Mouse (Mus musculus) 3T3-L1 (cell line): ENCODE measurements around the gene Cox4i1.

ENCODE experiments used
- DNase-seq: peaks from one replicate; pipeline ENCODE4 v3.0.0-alpha.2; 2015; ENCODE audit warnings: low read depth, low spot score

Cox4i1 gene

GRCm38 (mm10) chr8:120664566-120664965, 3.5 kb upstream of the Cox4i1 start:
- DNase-seq = no peak

GRCm38 (mm10) chr8:120665726-120666455, 2.1 kb upstream of the Cox4i1 start:
- peak; percentile 63 for DNase-seq

- DNase-seq = no peak
Observed at GRCm38 (mm10) chr8:120666807-120667470, 1.1 kb upstream of the Cox4i1 start.

- no peak for DNase-seq
Observed at GRCm38 (mm10) chr8:120668374-120668905, 418 bp downstream of the Cox4i1 start, which contains the start of gene Emc8. Emc8 (minus strand) TSS chr8:120668573.

GRCm38 (mm10) chr8:120671775-120672174, 3.8 kb downstream of the Cox4i1 start:
- DNase-seq = no peak

GRCm38 (mm10) chr8:120672626-120673229, 4.7 kb downstream of the Cox4i1 start:
- DNase-seq = no peak

- DNase-seq = no peak
Observed at GRCm38 (mm10) chr8:120673298-120673697, 5.3 kb downstream of the Cox4i1 start.

GRCm38 (mm10) chr8:120675718-120676117, 7.7 kb downstream of the Cox4i1 start:
- DNase-seq = peak; percentile 6

GRCm38 (mm10) chr8:120678447-120678846, 10.4 kb downstream of the Cox4i1 start:
- peak; percentile 82 for DNase-seq

GRCm38 (mm10) chr8:120679629-120680387, 11.8 kb downstream of the Cox4i1 start:
- no peak for DNase-seq

GRCm38 (mm10) chr8:120680405-120680804, 12.4 kb downstream of the Cox4i1 start:
- peak; percentile 22 for DNase-seq

GRCm38 (mm10) chr8:120681113-120681512, 13.1 kb downstream of the Cox4i1 start:
- DNase-seq = no peak

GRCm38 (mm10) chr8:120683602-120684001, 15.6 kb downstream of the Cox4i1 start:
- DNase-seq = peak; percentile 16

GRCm38 (mm10) chr8:120684082-120684481, 16.1 kb downstream of the Cox4i1 start:
- DNase-seq = no peak

- DNase-seq = no peak
Observed at GRCm38 (mm10) chr8:120685097-120685496, 17.1 kb downstream of the Cox4i1 start.

- DNase-seq = no peak
Observed at GRCm38 (mm10) chr8:120685591-120685990, 17.6 kb downstream of the Cox4i1 start.

- DNase-seq = no peak
Observed at GRCm38 (mm10) chr8:120686051-120686450, 18.0 kb downstream of the Cox4i1 start.

GRCm38 (mm10) chr8:120686576-120686975, 18.6 kb downstream of the Cox4i1 start:
- no peak for DNase-seq

GRCm38 (mm10) chr8:120687786-120688185, 19.8 kb downstream of the Cox4i1 start:
- DNase-seq = no peak

- DNase-seq = no peak
Observed at GRCm38 (mm10) chr8:120688511-120688910, 20.5 kb downstream of the Cox4i1 start.

- no peak for DNase-seq
Observed at GRCm38 (mm10) chr8:120692934-120693333, 24.9 kb downstream of the Cox4i1 start.
